Mouse (Mus musculus) brain, embryonic 14.5 days (tissue): ENCODE measurements around the gene Zbtb39. TPM values are rescaled to one million over a fixed set of nuclear protein-coding genes. Genes with fewer than 3 reads are reported as not detected.
A peak's percentile ranks its signal among the peaks of the same experiment; 100 is the strongest.

Source experiments
- DNase-seq: peaks from one replicate; pipeline ENCODE4 v3.0.0-alpha.2; 2011; ENCODE audit warnings: low read depth
- CTCF ChIP-seq: fragments of 200-500 bp; IDR thresholded peaks from 2 replicates; pipeline ENCODE4 v1.5.1; 2012; ENCODE audit warnings: inconsistent platforms, mild to moderate bottlenecking, moderate library complexity, borderline replicate concordance; ENCODE audit not compliant: insufficient read depth, insufficient read length; ENCODE audit errors: extremely low read depth
- POLR2A ChIP-seq: fragments of 200-500 bp; IDR thresholded peaks from 2 replicates; pipeline ENCODE4 v1.6.1; 2012; ENCODE audit warnings: mild to moderate bottlenecking, inconsistent platforms, borderline replicate concordance; ENCODE audit not compliant: poor library complexity, insufficient read depth, insufficient read length, severe bottlenecking; ENCODE audit errors: extremely low read depth
- polyA plus RNA-seq: library from polyadenylated mRNA; depleted of rRNA; stranded (reverse); fragments of >200 nt; gene quantifications from 2 replicates; pipeline ENCODE4 v1.2.3, GENCODE M21; 2012

Zbtb39 gene
- polyA plus RNA-seq, 1 experiment: 18.7 TPM

DNA sequence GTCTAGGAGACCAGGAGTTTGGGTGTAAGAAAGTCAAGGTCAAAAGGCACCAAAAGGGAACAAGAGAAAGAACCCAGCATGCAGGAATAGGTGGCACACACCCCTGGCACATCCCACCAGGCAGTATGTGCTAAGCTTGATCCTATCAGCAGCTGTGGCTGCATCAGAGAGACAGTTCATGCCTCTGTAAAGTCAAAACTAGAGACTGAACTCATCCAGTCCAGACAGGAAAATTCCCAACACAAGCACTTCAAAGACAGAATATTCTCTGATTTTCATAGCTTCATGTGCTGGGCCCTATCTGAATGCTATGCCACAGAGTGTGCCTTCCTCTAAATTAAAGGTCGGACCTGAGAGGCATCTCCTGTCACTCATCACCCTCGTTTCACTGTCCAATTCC is 1.8 kb upstream of the Zbtb39 start:
- TF ChIP-seq CTCF (no peak), POLR2A (no peak)
- no peak for DNase-seq

DNA sequence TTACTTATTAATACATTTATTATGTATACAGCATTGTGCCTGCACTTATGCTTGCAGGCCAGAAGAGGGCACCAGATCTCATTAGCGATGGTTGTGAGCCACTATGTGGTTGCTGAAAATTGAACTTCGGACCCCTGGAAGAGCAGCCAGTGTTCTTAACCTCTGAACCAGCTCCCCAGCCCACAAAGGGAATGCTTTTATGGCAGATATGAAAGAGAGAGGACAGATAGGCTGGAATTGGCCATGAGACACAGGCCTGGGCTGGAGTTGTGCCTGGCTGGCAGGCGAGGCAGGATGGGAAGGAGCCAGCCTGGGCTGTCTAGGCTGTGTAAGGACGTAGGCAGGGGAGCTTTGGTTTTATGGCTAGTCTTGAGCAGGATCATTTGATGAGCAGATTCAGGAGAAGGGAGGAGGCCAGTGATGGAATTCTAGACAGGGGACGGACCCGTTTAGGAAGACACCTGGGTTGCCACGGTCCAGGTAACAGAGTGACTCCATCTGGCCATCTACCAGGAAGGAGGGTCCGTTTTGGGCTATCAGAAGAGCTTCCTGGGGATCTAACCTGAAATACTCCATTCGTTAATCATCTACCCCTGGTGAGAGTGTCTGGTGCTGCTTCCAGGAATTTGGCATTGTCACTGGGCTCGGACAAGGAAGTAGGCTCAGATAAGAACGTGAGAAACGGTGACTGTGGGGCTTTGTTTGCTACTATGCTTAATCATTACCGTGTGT is 1.0 kb upstream of the Zbtb39 start:
- peak; percentile 51 for DNase-seq
- TF ChIP-seq CTCF (peak; percentile 51; the same call in 1 of the 2 replicates), POLR2A (no peak)

- DNase-seq: peak; percentile 39
- TF ChIP-seq CTCF (no peak), POLR2A (no peak)
These were observed 373 bp downstream of the Zbtb39 start for GRCm38 (mm10) chr10:127739661-127740161.

- DNase-seq: no peak
- peak; percentile 44; the same call in 1 of the 2 replicates for TF ChIP-seq CTCF
- no peak for TF ChIP-seq POLR2A
These were observed 5.3 kb downstream of the Zbtb39 start for GRCm38 (mm10) chr10:127744661-127745060.

- TF ChIP-seq CTCF: no peak
- TF ChIP-seq POLR2A: no peak
- no peak for DNase-seq
These were observed 6.5 kb downstream of the Zbtb39 start for GRCm38 (mm10) chr10:127745886-127746285.

GRCm38 (mm10) chr10:127747254-127747653 is 7.9 kb downstream of the Zbtb39 start:
- no peak for TF ChIP-seq POLR2A
- TF ChIP-seq CTCF: no peak
- DNase-seq: no peak

GRCm38 (mm10) chr10:127748847-127749612 is 9.7 kb downstream of the Zbtb39 start:
- TF ChIP-seq POLR2A (no peak), CTCF (no peak)
- DNase-seq: no peak

DNA sequence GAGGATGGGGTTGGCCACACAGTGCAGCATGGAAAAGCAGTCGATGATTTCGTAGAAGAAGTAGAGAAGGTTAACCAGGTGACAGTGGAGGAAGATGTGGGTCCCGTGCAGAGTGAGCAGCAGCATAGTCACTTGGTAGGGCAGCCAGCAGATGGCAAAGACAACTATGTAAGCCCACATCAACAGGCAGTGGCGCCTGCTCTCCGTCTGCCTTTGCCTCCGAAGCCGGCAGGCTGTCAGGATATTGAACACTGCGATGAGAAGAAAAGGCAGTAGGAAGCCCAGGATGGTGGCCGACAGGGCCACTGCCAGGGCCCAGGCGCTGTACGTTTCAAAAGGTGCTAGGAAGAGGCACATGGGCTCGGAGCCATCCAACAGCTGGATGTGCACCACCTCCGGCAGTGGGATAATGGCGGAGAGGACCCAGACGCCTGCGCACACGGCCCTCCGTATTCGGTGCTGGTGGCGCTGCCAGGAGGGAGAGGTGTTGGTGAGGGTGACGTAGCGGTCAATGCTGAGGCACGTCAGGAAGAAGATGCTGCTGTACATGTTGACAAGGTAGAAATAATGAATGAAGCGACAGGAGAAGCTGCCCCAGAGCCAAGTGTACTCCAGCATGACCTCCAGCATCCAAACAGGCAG is 10.9 kb downstream of the Zbtb39 start:
- TF ChIP-seq POLR2A (no peak), CTCF (no peak)
- DNase-seq: no peak

DNA sequence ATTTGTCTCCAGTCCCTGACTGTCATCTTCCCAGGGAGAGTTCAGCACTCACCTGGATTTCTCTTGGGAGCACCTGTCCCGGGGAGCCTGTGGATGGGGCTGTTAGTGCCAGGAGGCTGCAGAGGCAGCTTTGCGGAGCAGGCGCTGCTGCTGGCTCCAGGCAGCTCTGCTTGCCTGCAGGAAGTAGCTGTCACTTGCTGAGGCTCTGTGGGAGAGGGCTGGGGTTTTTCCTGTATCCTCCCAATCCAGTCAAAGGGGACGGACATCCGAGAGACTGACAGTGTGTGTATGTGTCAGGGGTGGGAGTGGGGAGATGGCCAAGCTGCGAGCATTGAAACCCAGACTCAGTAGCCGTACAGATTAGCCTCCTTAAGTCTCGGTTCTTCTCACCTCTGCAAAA is 12.2 kb downstream of the Zbtb39 start, which contains the start of gene Gpr182:
TSS of gene Gpr182 (minus strand) at position 185 of the 400 bp plus-strand sequence.
- no peak for DNase-seq
- TF ChIP-seq CTCF (no peak), POLR2A (no peak)

- no peak for TF ChIP-seq POLR2A
- no peak for DNase-seq
These were observed 15.3 kb downstream of the Zbtb39 start for GRCm38 (mm10) chr10:127754566-127755166.

DNA sequence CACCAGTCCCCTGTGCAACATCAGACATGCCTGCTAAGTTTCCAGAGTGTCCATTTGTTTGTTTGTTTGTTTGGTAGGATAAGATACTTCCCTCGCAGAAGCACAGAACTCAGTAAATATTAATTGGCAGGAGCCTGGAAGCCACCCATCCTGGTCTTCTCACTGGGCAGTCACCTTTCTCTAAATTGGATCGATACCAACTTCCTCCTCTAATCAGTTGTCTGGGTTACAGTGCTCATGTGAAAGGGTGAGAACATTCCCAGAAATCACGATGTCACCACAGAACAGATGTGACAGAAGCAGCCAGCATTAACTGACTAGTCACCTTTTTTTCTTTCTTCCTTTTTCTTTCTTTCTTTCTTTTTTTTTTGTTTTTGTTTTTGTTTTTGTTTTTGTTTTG is 15.9 kb downstream of the Zbtb39 start:
- TF ChIP-seq POLR2A (no peak), CTCF (no peak)
- DNase-seq: no peak

- TF ChIP-seq POLR2A (no peak), CTCF (no peak)
- no peak for DNase-seq
These were observed 16.6 kb downstream of the Zbtb39 start for GRCm38 (mm10) chr10:127755770-127756468.
